Comparison of ENCODE assay signal across 12 mouse cellular contexts in the genomic region with DNA sequence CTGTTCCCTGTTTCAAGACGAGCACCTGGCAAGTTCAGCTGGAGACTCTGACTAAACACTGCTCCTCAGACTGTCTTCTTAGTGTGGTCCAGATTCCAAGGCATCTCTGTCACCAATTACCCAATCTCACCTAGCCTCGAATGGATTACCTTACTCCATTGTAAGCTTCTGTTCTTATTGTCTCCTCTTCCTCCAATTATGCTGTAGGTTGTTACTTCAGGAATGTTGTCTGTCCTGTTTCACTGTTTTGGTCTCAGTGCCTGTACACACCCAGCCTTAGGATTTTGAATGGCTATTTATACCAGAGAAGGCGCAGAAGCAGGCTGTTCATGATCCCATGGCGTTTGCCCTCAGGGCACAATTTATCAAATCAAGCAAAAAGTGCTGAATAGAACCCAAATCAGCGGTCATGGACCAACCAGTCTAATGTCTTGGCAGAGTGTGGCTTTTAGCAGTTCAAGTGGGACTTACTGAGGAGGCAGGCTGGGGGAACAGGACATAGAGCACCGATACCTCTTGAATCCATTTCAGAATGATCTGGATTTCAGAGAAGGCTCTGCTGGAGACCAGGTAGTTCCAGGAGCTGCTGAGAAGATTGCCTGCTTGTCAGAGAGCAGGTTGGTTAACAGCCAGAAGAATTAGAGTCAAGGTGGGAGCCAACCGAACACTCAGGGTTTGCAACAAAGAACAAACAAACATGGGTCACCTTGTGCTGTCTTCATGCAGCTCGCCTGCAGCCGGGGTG. TPM values are rescaled to one million over a fixed set of nuclear protein-coding genes. Genes with fewer than 3 reads are reported as not detected.
DNase-seq lines count a peak whose midpoint lies in the region; ATAC-seq and TF ChIP-seq lines count a peak whose summit lies in the region.
"Had no signal": no experiment of that assay in that cellular context is flagged by ENCODE, and none has a peak within 500 bp of the region (broad histone marks: within the 10 kb centered on the region; RNA-seq: fewer than 3 reads in every experiment).

No protein-coding gene starts in this region.

- H3K4me3 ChIP-seq in hindbrain, embryonic 13.5 days: no peak overlapping the region
- H3K4me3 ChIP-seq in hindbrain, embryonic 16.5 days (ENCODE audit: low read length): no peak overlapping the region
- no peak overlapping the region for H3K4me3 ChIP-seq in midbrain, embryonic 12.5 days
- no peak overlapping the region for H3K4me3 ChIP-seq in midbrain, embryonic 15.5 days
- H3K4me3 ChIP-seq in embryonic facial prominence, embryonic 13.5 days: no peak overlapping the region
- no peak overlapping the region for H3K4me3 ChIP-seq in stomach, postnatal 0 days (ENCODE audit: low read depth, low read length)
- H3K4me3 ChIP-seq: heart, embryonic 15.5 days; limb, embryonic 13.5 days had no signal

- no peak for ATAC-seq in hindbrain, embryonic 13.5 days (ENCODE audit: low FRiP score)
- ATAC-seq in hindbrain, embryonic 16.5 days: no peak
- ATAC-seq in midbrain, embryonic 12.5 days (ENCODE audit: low FRiP score, low read depth): no peak
- ATAC-seq in midbrain, embryonic 15.5 days (replicated peaks): no peak
- ATAC-seq in embryonic facial prominence, embryonic 13.5 days (ENCODE audit: insufficient number of reproducible peaks, insufficient read depth, low FRiP score, low TSS enrichment, low read depth): no peak
- ATAC-seq in stomach, postnatal 0 days (ENCODE audit: low FRiP score, low TSS enrichment): no peak; the same call in 1 of the 2 replicates
- ATAC-seq in erythroid progenitor cell, adult 5-6 weeks (replicated peaks; ENCODE audit: low FRiP score, poor library complexity, severe bottlenecking): no peak

- H3K4me1 ChIP-seq in hindbrain, embryonic 13.5 days (replicated peaks): peaks cover 85% of the 10 kb centered on the region
- H3K4me1 ChIP-seq in hindbrain, embryonic 16.5 days (ENCODE audit: control insufficient read depth, insufficient read depth, low read depth, low read length): peaks cover 57% of the 10 kb centered on the region
- H3K4me1 ChIP-seq in midbrain, embryonic 12.5 days: peaks cover 75% of the 10 kb centered on the region
- H3K4me1 ChIP-seq in midbrain, embryonic 15.5 days: peaks cover 67% of the 10 kb centered on the region
- H3K4me1 ChIP-seq in embryonic facial prominence, embryonic 13.5 days: peaks cover 90% of the 10 kb centered on the region
- peaks cover 13% of the 10 kb centered on the region for H3K4me1 ChIP-seq in stomach, postnatal 0 days (replicated peaks; ENCODE audit: control insufficient read depth, insufficient read depth)

- TF ChIP-seq EP300 in stomach, postnatal 0 days (optimal IDR thresholded peaks at IDR 0.05): peak; percentile 82

- no peaks in the 10 kb centered on the region for H3K27me3 ChIP-seq in hindbrain, embryonic 13.5 days
- no peaks in the 10 kb centered on the region for H3K27me3 ChIP-seq in hindbrain, embryonic 16.5 days (replicated peaks; ENCODE audit: control insufficient read depth, insufficient read depth, low read length)
- no peaks in the 10 kb centered on the region for H3K27me3 ChIP-seq in midbrain, embryonic 12.5 days
- no peaks in the 10 kb centered on the region for H3K27me3 ChIP-seq in midbrain, embryonic 15.5 days (replicated peaks)
- no peaks in the 10 kb centered on the region for H3K27me3 ChIP-seq in embryonic facial prominence, embryonic 13.5 days
- H3K27me3 ChIP-seq in stomach, postnatal 0 days (ENCODE audit: control insufficient read depth, insufficient read depth, low read length): no peaks in the 10 kb centered on the region
- H3K27me3 ChIP-seq: heart, embryonic 15.5 days; limb, embryonic 13.5 days had no signal

- H3K9ac ChIP-seq in hindbrain, embryonic 13.5 days: no peak overlapping the region
- H3K9ac ChIP-seq in hindbrain, embryonic 16.5 days (ENCODE audit: low read depth, low read length): no peak overlapping the region
- H3K9ac ChIP-seq in midbrain, embryonic 12.5 days (replicated peaks): no peak overlapping the region
- H3K9ac ChIP-seq in midbrain, embryonic 15.5 days: no peak overlapping the region
- no peak overlapping the region for H3K9ac ChIP-seq in embryonic facial prominence, embryonic 13.5 days
- no peak overlapping the region for H3K9ac ChIP-seq in stomach, postnatal 0 days (ENCODE audit: low read length)
- H3K9ac ChIP-seq: heart, embryonic 15.5 days; limb, embryonic 13.5 days had no signal

- H3K4me2 ChIP-seq in hindbrain, embryonic 13.5 days: no peak overlapping the region
- no peak overlapping the region for H3K4me2 ChIP-seq in hindbrain, embryonic 16.5 days (ENCODE audit: low read length)
- no peak overlapping the region for H3K4me2 ChIP-seq in midbrain, embryonic 12.5 days (replicated peaks)
- no peak overlapping the region for H3K4me2 ChIP-seq in midbrain, embryonic 15.5 days
- peak overlapping the region; percentile 23; the same call in 1 of the 2 replicates for H3K4me2 ChIP-seq in embryonic facial prominence, embryonic 13.5 days
- H3K4me2 ChIP-seq in stomach, postnatal 0 days (replicated peaks; ENCODE audit: low read depth): 0 out of 2 replicates have a peak overlapping the region, but pooled peaks have one; percentile 12
- H3K4me2 ChIP-seq: heart, embryonic 15.5 days; limb, embryonic 13.5 days had no signal

- H3K9me3 ChIP-seq in hindbrain, embryonic 13.5 days: no peaks in the 10 kb centered on the region
- no peaks in the 10 kb centered on the region for H3K9me3 ChIP-seq in hindbrain, embryonic 16.5 days (ENCODE audit: control insufficient read depth, low read length)
- H3K9me3 ChIP-seq in midbrain, embryonic 12.5 days: no peaks in the 10 kb centered on the region
- no peaks in the 10 kb centered on the region for H3K9me3 ChIP-seq in midbrain, embryonic 15.5 days
- H3K9me3 ChIP-seq in embryonic facial prominence, embryonic 13.5 days: no peaks in the 10 kb centered on the region
- no peaks in the 10 kb centered on the region for H3K9me3 ChIP-seq in stomach, postnatal 0 days (ENCODE audit: control insufficient read depth, low read length)
- H3K9me3 ChIP-seq: heart, embryonic 15.5 days; limb, embryonic 13.5 days had no signal

- H3K36me3 ChIP-seq in hindbrain, embryonic 13.5 days: peaks cover 4% of the 10 kb centered on the region; the same call in 1 of the 2 replicates
- H3K36me3 ChIP-seq in hindbrain, embryonic 16.5 days (ENCODE audit: control insufficient read depth, insufficient read depth, low read length): no peaks in the 10 kb centered on the region
- no peaks in the 10 kb centered on the region for H3K36me3 ChIP-seq in midbrain, embryonic 12.5 days
- H3K36me3 ChIP-seq in midbrain, embryonic 15.5 days (replicated peaks): no peaks in the 10 kb centered on the region
- H3K36me3 ChIP-seq in embryonic facial prominence, embryonic 13.5 days: no peaks in the 10 kb centered on the region
- no peaks in the 10 kb centered on the region for H3K36me3 ChIP-seq in stomach, postnatal 0 days (ENCODE audit: control insufficient read depth, insufficient read depth, low read length)
- H3K36me3 ChIP-seq: heart, embryonic 15.5 days had no signal

- WGBS in hindbrain, embryonic 13.5 days: 65% methylated on average over 9 of the region's 9 CpGs
- WGBS in hindbrain, embryonic 16.5 days: 64% methylated on average over 9 of the region's 9 CpGs
- 73% methylated on average over 9 of the region's 9 CpGs for WGBS in midbrain, embryonic 12.5 days
- 70% methylated on average over 9 of the region's 9 CpGs for WGBS in midbrain, embryonic 15.5 days
- WGBS in embryonic facial prominence, embryonic 13.5 days: 62% methylated on average over 9 of the region's 9 CpGs
- 51% methylated on average over 9 of the region's 9 CpGs for WGBS in stomach, postnatal 0 days

- peak overlapping the region; percentile 15; the same call in 1 of the 2 replicates for H3K27ac ChIP-seq in hindbrain, embryonic 13.5 days
- no peak overlapping the region for H3K27ac ChIP-seq in hindbrain, embryonic 16.5 days (ENCODE audit: low read depth, low read length)
- 0 out of 2 replicates have a peak overlapping the region, but pooled peaks have one; percentile 1 for H3K27ac ChIP-seq in midbrain, embryonic 12.5 days (replicated peaks)
- no peak overlapping the region for H3K27ac ChIP-seq in midbrain, embryonic 15.5 days
- H3K27ac ChIP-seq in embryonic facial prominence, embryonic 13.5 days: peak overlapping the region; percentile 40; the same call in 1 of the 2 replicates
- H3K27ac ChIP-seq in stomach, postnatal 0 days (replicated peaks): peak overlapping the region; percentile 61
- H3K27ac ChIP-seq: heart, embryonic 15.5 days; limb, embryonic 13.5 days had no signal

- TF ChIP-seq CTCF in stomach, postnatal 0 days (IDR thresholded peaks at IDR 0.05; ENCODE audit: low read depth): no peak

- no peak for DNase-seq in stomach, postnatal 0 days (ENCODE audit: low spot score)
- DNase-seq: adrenal gland, postnatal 10 days; thymus, adult 2 months had no signal

RNA-seq across cellular contexts. Expression of a gene that starts 10.4 kb away (rescaled TPM):
- polyA plus RNA-seq in hindbrain, embryonic 13.5 days (2015; fragmentation: Nextera tagmentation; extraction: Ambion mirVana): 42.6 and 44.9 TPM in 2 replicates
- polyA plus RNA-seq in hindbrain, embryonic 16.5 days (2015; fragmentation: Nextera tagmentation; extraction: Ambion mirVana): 32.7 and 36.2 TPM in 2 replicates
- 46.0 and 48.4 TPM in 2 replicates for polyA plus RNA-seq in midbrain, embryonic 12.5 days (2016; fragmentation: Nextera tagmentation; extraction: Ambion mirVana)
- polyA plus RNA-seq in midbrain, embryonic 15.5 days (2015; fragmentation: Nextera tagmentation; extraction: Ambion mirVana): 28.3 and 29.2 TPM in 2 replicates
- 46.3 and 51.3 TPM in 2 replicates for polyA plus RNA-seq in embryonic facial prominence, embryonic 13.5 days (2015; fragmentation: Nextera tagmentation; extraction: Ambion mirVana)
- 38.2 and 38.6 TPM in 2 replicates for polyA plus RNA-seq in stomach, postnatal 0 days (2015; fragmentation: Nextera tagmentation; extraction: Ambion mirVana)
- 9.7 and 23.9 TPM in 2 replicates for total RNA-seq in erythroid progenitor cell, adult 5-6 weeks (2015; ENCODE audit: low replicate concordance)
- total RNA-seq in erythroid progenitor cell, adult 5-6 weeks (2017; ENCODE audit: low replicate concordance): 5.0 and 7.9 TPM in 2 replicates
- total RNA-seq: MEL had no signal

RNA-seq across cellular contexts. Expression of a gene that starts 11.3 kb away (rescaled TPM):
- 47.7 and 50.3 TPM in 2 replicates for polyA plus RNA-seq in hindbrain, embryonic 13.5 days (2015; fragmentation: Nextera tagmentation; extraction: Ambion mirVana)
- 33.4 and 35.5 TPM in 2 replicates for polyA plus RNA-seq in hindbrain, embryonic 16.5 days (2015; fragmentation: Nextera tagmentation; extraction: Ambion mirVana)
- polyA plus RNA-seq in midbrain, embryonic 12.5 days (2016; fragmentation: Nextera tagmentation; extraction: Ambion mirVana): 54.2 and 56.5 TPM in 2 replicates
- polyA plus RNA-seq in midbrain, embryonic 15.5 days (2015; fragmentation: Nextera tagmentation; extraction: Ambion mirVana): 52.0 and 53.8 TPM in 2 replicates
- 50.7 and 53.0 TPM in 2 replicates for polyA plus RNA-seq in embryonic facial prominence, embryonic 13.5 days (2015; fragmentation: Nextera tagmentation; extraction: Ambion mirVana)
- 28.8 and 30.7 TPM in 2 replicates for polyA plus RNA-seq in stomach, postnatal 0 days (2015; fragmentation: Nextera tagmentation; extraction: Ambion mirVana)
- 33.5 and 37.1 TPM in 2 replicates for total RNA-seq in erythroid progenitor cell, adult 5-6 weeks (2015; ENCODE audit: low replicate concordance)
- 19.8 and 26.1 TPM in 2 replicates for total RNA-seq in erythroid progenitor cell, adult 5-6 weeks (2017; ENCODE audit: low replicate concordance)

Comparison
In these comparisons a context has a peak if more than half of its experiments do, and no peak if none do; other contexts are left out.
1. H3K27ac ChIP-seq: peak in hindbrain, embryonic 13.5 days (single experiment), midbrain, embryonic 12.5 days (single experiment), embryonic facial prominence, embryonic 13.5 days (single experiment) and stomach, postnatal 0 days (single experiment); none in hindbrain, embryonic 16.5 days (single experiment) and midbrain, embryonic 15.5 days (single experiment).
2. H3K4me2 ChIP-seq: peak in embryonic facial prominence, embryonic 13.5 days (single experiment) and stomach, postnatal 0 days (single experiment); none in hindbrain, embryonic 13.5 days (single experiment), hindbrain, embryonic 16.5 days (single experiment), midbrain, embryonic 12.5 days (single experiment) and midbrain, embryonic 15.5 days (single experiment).